Mouse (Mus musculus) cerebellum, adult 11-12 months (tissue): ENCODE results near the gene 2010106E10Rik.

Experiments
- DNase-seq: peaks from one replicate; pipeline ENCODE4 v3.0.0; 2022

2010106E10Rik gene

DNA sequence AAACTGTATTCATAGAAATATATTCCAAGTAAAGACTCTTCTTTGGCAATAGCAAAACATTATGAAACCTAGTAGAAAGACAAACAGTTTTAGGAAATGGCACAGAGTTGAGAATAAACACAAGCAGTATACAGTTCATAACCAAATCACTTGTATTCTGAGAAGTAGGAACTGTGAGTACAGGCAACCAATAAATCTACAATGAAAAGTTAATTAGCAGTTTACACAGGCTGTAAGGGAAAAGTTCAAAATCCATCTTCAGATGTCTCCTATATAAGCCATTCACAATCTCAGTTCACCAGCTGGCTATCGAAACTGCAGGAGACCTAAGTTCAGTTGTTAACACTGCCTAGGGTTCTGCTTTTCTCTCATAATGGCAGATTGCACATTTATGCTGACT lies at the start of gene 2010106E10Rik:
Gene 2010106E10Rik (plus strand): TSS at position 301 of the 400 bp plus-strand sequence.
- DNase-seq: no peak

GRCm38 (mm10) chrX:112505651-112506050 lies 10.6 kb downstream of the 2010106E10Rik start:
- DNase-seq: no peak

DNA sequence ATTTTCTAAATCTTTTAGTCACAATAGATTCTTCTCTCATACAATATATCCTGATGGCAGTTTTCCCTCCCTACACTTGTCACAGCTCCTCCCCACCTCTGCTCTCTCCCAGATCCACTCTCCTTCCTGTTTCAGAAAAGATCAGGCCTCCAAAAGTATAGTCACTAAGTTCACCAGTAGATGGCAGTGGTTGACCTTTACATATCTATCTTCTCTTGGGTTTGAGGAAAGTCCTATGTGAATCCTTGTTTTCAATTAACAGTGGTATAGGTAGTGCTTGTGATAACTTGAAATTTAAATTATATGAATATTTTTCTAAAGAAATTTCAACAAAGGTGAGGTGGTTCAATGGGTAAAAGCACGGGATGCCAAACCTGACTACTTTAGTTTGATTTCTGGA lies 29.7 kb downstream of the 2010106E10Rik start:
- no peak for DNase-seq

DNA sequence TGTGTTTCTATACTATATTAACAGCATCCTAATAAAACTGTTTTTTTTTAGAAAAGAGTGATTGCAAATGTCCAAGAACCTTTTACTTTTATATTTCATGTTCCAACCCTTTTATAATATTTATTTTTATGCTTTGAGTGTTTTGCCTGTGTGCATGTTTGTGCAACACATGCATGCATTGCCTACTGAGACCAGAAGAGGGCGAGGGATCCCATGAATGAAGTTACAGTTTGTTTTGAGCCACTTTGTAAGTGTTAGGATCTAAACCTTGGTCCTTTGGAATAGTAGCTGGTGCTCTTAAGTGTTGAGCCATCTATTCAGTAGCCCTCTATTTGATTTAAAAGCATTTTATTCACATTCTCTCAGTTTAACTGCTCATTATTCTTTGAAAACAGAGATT lies 48.0 kb downstream of the 2010106E10Rik start:
- DNase-seq: no peak

- DNase-seq: no peak
Observed at GRCm38 (mm10) chrX:112567716-112568115, 72.6 kb downstream of the 2010106E10Rik start.

GRCm38 (mm10) chrX:112600511-112601305 lies 105.6 kb downstream of the 2010106E10Rik start, which contains the start of gene Zfp711:
Zfp711 (plus strand) TSS chrX:112600526.
- DNase-seq: peak; percentile 67

DNA sequence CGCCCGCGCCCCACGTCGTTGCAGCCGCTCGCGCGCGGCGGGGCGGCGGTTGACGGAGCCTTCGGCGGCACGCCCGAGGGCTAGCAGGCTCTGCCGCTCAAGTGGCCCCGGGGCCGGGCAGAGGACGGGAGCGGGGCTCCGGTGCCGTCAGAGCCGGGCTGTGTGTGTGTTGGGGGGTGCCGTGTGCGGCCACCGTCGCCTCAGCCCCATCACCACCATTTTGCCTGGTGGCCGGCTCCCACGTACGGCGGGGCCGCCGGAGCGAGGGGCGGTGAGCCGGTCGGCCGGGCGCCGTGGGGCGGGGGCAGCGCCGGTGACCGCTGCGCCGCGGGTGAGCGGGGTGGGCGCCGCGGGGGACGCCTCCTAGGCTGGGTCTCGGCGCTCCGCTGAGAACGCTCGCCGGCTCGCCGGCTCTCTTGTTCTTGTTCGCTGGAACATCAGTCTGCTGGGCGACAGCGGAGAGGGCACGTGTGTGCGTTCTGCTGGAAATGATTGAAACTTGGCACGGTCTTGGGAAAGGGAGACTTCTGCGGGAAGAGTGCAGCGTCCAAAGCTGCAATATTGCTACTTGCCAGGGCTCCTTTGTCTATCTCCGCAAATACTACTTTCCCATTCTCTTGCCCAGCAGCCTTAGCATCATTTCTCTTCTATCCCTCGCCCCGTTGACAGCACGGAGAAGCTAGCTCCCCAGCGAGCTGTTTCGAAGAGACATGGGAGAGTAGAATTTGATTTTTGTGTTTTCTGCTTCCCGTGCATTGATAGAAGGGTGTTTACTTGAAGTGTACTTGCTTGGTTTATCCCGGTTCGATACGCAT lies 106.4 kb downstream of the 2010106E10Rik start:
- peak; percentile 36 for DNase-seq
